Mouse (Mus musculus): ENCODE data around the gene Ugt1a8. TPM values are rescaled to one million over a fixed set of nuclear protein-coding genes. Genes with fewer than 3 reads are reported as not detected.
"Not testable (repeated sequence)": the region's sequence is repeated elsewhere in the genome, so short reads cannot be mapped to it uniquely, and the experiment has no call there.

Gene Ugt1a8
- not detected for total RNA-seq (2021)

DNA sequence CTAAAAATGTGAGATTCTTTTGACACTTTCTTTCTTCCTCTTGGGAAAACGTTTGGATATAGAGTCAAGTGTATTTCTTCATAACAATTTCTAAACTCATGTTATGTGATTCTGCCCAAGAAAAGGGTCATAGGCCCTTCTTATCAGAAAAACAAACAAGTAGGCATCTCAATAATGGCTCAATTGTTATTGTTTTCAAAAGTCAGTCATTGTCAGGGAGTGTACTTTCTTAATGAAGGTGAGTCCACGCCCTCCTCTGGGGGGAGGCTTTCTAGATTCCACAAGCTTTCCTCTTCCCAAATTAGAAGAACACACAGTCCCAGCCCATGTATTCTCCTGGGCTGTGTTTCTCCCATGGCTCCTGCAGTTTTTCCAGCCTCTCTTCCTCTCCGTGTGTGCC is at the start of gene Ugt1a8:
Ugt1a8 (plus strand) TSS at position 301 of the 400 bp plus-strand sequence.
- DNase-seq (ENCODE audit: low spot score in 2 of 2) = no peak
- intact Hi-C loops (cut with DNase I) = no loop called here

- DNase-seq (ENCODE audit: low spot score in 2 of 2); intact Hi-C loops (cut with DNase I): not testable (repeated sequence)
These were observed 44.6 kb upstream of the Ugt1a8 start for GRCm38 (mm10) chr1:88043044-88043443.

DNA sequence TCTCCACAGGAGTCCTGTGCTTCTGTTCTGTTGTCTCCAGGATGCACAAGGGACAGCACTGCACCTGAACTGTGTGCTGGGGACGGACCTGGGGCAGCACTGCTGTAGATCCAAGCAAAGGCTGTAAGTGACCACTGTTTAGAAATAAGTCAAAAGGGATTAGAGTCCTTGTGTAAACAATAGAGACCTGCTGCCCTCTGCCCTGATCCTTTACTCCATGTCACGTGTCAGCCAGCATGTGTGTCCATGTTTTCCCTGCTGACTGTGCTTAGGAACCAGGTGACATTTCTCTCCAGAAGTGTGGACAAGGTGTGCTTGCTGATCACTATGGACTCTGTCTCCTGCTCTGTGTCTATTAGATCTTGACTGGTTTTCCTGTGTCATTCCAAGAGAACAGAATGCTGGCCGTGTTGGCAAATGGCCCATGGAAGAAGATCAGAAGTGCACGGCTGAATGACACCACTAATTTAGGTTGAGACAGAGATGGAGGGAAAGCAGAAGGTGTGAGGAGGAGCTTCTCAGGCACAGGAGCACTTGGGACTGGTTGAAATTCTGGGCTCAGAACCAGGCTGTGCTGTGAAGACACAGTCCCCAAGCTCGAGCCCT is 42.7 kb upstream of the Ugt1a8 start:
- DNase-seq (ENCODE audit: low spot score in 2 of 2); intact Hi-C loops (cut with DNase I): not testable (repeated sequence)

DNA sequence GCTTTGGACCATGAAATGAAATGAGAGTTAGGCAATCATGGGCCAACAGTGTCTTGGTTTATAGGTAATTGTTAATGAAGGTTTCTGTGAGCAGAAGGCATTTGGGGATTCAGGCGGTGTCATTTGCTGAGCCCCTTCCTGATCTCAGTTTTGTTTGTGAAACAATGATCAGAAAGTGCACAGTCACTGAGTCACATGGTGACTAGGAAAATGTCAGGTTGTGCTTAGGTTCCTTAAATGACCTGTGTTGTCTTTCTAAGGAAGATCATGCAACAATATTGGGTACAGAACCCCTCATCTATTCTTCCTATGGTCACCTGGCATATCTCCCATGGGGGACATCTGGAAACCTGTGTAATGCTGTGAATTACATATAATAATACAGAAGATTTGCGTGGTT is 40.2 kb upstream of the Ugt1a8 start:
- DNase-seq (ENCODE audit: low spot score in 2 of 2); intact Hi-C loops (cut with DNase I): not testable (repeated sequence)

- no peak for DNase-seq (ENCODE audit: low spot score in 2 of 2)
- intact Hi-C loops (cut with DNase I) = no loop called here
These were observed 32.5 kb upstream of the Ugt1a8 start, which contains the start of gene Ugt1a10 for GRCm38 (mm10) chr1:88055088-88055487. Gene Ugt1a10, plus strand, starts transcription at chr1:88055388.

DNA sequence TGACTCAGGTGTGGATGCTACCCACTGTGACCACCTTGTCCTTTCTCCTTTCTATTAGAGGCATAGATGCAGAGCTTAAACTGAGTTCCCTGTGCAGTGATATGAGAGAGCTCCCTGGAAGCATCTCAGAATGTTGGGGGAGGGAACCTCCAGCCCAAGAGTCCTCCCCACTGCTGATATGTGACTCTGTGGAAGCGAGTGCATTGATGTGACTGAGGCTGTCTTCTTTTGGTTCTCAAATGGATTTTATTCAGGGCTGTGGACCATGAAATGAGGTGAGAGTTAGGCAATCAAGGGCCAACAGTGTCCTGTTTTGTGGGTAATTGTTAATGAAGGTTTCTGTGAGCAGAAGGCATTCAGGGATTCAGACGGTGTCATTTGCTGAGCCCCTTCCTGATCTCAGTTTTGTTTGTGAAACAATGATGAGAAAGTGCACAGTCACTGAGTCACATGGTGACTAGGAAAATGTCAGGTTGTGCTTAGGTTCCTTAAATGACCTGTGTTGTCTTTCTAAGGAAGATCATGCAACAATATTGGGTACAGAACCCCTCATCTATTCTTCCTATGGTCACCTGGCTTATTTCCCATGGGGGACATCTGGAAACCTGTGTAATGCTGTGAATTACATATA is 21.0 kb upstream of the Ugt1a8 start:
- not testable (repeated sequence) for DNase-seq (ENCODE audit: low spot score in 2 of 2)

DNA sequence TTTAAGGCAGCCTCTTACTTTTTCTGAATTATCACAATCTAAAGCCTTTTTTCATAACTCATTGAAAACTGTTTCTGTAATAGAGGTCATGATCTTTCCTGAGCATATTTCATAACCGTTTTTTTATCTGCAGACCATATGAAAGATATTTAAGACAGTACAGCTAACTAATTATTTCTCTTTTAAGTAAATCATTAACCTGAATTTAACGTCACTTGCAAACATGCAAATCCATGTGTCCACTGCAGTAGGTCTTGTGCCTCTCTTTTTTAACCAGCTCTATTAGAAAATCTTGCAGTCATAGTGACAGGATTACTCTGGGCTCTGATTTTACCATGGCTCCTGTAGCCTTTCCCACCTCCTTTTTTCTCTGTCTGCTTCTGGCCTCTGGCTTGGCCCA is 17.1 kb upstream of the Ugt1a8 start, which contains the start of gene Ugt1a9:
Ugt1a9 (plus strand) TSS at position 306 of the 400 bp plus-strand sequence.
- no peak for DNase-seq (ENCODE audit: low spot score in 2 of 2)
- intact Hi-C loops (cut with DNase I) = no loop called here

More for the DNA sequence above, 21.0 kb upstream of the Ugt1a8 start:
- intact Hi-C loops (cut with DNase I) = not testable (repeated sequence)

DNA sequence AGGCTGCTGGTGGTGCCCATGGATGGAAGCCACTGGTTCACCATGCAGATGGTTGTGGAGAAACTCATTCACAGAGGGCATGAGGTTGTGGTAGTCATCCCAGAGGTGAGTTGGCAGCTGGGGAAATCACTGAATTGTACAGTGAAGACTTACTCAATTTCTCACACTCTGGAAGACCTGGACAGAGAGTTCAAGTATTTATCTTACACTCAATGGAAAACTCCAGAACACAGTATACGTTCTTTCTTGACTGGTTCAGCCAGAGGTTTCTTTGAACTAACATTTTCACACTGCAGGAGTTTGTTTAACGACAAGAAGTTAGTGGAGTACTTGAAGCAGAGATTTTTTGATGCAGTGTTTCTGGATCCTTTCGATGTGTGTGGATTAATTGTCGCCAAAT is 16.7 kb upstream of the Ugt1a8 start:
- DNase-seq (ENCODE audit: low spot score in 2 of 2) = no peak
- intact Hi-C loops (cut with DNase I) = no loop called here

DNA sequence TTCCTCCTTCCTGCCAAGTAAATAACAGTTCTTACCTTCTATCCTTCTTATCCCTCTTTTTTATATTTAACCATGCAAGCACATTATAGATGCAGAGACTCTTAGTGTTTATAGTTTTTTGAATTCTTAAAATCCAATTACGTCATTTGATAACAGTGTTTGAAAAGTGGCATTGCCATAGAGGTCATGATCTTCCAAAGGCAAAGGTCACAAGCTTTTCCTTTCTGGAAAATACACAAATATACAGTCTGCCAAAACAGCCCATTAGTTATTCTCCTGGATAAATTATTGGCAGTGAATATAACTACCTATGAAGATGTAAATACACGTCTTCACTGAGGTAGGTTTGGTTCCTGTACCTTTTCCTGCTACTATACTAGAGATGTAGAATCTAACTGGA is 13.1 kb upstream of the Ugt1a8 start:
- DNase-seq (ENCODE audit: low spot score in 2 of 2) = no peak
- intact Hi-C loops (cut with DNase I) = no loop called here

- intact Hi-C loops (cut with DNase I) = no loop called here
- DNase-seq (ENCODE audit: low spot score in 2 of 2) = no peak
These were observed 10.5 kb upstream of the Ugt1a8 start for GRCm38 (mm10) chr1:88077128-88077527.

- intact Hi-C loops (cut with DNase I) = no loop called here
- DNase-seq (ENCODE audit: low spot score in 2 of 2) = no peak
These were observed 5.9 kb upstream of the Ugt1a8 start for GRCm38 (mm10) chr1:88081670-88082069.

GRCm38 (mm10) chr1:88086125-88086524 is 1.5 kb upstream of the Ugt1a8 start:
- no peak for DNase-seq (ENCODE audit: low spot score in 2 of 2)
- intact Hi-C loops (cut with DNase I) = no loop called here

DNA sequence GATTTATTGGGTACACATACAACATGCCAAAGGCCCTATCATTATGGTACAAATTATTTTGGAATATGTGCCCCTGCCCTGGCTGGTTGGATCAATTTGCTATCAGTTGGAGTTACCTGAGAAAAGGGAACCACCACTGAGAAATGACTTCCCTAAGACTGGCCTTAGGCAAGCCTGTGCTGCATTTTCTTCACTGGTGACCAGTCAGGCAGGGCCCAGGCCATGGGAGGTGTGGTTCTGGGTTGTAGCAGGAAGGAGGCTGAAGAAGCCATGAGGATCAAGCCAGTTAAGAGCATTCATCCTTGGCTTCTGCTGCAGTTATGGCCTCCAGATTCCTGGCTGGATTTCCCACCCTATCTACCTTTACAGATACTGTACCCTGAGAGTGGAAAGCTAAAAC is 4.7 kb downstream of the Ugt1a8 start:
- intact Hi-C loops (cut with DNase I) = no loop called here
- DNase-seq (ENCODE audit: low spot score in 2 of 2) = no peak

GRCm38 (mm10) chr1:88094270-88094676 is 6.7 kb downstream of the Ugt1a8 start:
- intact Hi-C loops (cut with DNase I) = not testable (repeated sequence)
- peak in 1 of 2 experiments; percentile 1 for DNase-seq (ENCODE audit: low spot score in 2 of 2)

DNA sequence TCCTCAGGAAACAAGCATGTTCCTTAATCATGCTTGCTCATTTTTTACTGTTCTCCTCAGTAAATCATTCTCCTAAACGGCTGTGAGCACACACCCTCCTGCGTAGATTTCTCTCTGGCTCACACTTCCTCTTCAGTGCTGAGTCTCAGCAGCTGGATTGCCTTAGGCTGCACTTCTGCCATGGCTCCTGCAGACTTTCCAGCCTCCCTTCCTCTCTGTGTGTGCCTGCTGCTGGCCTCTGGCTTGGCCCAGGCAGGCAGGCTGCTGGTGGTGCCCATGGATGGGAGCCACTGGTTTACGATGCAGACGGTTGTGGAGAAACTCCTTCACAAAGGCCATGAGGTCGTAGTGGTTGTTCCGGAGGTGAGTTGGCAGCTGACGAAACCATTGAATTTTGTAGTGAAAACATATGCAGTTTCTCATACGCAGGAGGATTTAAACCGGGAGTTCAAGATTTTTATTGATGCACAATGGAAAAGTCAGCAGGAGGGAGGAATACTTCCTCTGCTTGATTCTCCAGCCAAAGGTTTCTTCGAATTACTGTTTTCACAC is 7.4 kb downstream of the Ugt1a8 start, which contains the start of gene Ugt1a7c:
Ugt1a7c (plus strand) TSS at position 122 of the 552 bp plus-strand sequence.
- intact Hi-C loops (cut with DNase I) = no loop called here
- DNase-seq (ENCODE audit: low spot score in 2 of 2) = peak in 1 of 2 experiments; percentile 2

- DNase-seq (ENCODE audit: low spot score in 2 of 2); intact Hi-C loops (cut with DNase I): not testable (repeated sequence)
These were observed 10.9 kb downstream of the Ugt1a8 start for GRCm38 (mm10) chr1:88098546-88098945.

DNA sequence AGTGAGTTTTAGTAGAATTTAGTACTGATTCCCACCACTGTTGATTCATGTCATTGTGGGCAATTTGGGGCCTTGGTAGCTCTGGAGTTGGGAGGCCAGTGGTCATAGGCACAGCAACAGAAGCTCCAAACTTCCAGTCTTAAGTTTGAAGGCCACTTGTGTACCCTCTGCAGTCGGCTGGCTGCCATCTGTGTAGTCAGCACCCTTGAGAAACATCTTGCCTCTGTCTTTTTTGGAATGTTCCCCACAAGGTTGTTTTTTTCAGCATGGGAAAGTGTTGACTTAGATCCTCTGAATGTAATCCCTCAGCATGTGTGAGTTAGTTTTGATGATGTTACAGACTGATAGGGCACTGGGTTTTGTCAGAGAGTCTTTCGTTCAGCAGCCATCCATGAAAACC is 12.1 kb downstream of the Ugt1a8 start:
- intact Hi-C loops (cut with DNase I); DNase-seq (ENCODE audit: low spot score in 2 of 2): not testable (repeated sequence)

DNA sequence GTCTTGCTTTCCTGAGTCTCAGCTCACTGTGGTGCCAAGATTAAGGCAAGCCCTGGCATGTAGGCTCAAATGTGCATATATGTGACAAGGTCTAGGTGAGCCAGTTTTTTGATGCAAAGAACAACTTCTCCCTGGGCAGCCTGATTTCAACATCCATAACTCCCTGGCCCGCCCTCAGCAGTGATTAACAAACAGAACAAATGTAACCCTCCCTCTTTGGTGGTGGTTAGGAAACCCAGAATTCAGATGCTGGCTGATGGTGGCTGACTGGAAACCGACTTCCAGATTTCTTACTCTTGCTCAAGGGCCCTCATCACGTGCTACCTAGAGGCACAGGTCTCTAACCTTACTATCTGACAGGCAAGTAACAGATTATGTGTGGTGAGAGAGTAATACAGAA is 15.4 kb downstream of the Ugt1a8 start, which contains the start of gene Ugt1a6b:
Ugt1a6b (plus strand) TSS at position 234 of the 400 bp plus-strand sequence.
- intact Hi-C loops (cut with DNase I); DNase-seq (ENCODE audit: low spot score in 2 of 2): not testable (repeated sequence)

DNA sequence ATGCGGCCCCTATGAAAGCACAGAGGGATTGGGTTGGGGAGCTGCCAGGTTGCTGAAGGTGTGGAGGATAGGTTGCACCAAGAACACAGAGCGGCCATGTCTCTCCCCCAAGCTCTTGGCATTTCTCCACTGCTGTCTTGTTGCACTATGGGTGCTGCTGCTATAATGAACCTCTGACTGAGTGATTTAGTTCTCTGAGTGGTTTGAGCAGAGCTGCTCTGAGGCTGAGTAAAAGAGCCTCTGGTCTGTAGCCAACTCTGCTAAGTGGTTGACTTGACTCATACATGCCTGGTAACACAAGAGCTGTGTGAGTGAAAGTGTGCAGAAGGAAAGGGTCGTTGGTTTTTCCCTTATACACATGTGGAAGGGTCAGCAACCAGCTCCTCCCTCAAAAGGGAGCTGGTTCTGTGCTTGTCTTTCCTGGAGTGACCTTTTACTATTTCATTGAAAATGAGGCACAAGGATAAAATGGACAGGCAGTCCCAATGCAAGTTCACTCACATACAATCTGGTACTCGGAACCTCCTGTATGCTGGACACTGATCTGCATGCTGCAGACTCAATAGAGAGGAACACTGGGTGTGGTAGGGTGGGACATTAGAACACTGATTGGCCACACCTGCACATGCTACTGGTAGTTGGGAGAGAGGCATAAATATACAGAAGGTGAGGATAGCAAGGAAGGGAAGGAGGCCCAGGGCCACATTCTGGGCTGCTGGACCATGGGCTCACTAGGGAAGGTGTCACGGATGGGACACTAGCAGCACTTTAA is 16.3 kb downstream of the Ugt1a8 start:
- intact Hi-C loops (cut with DNase I) = not testable (repeated sequence)
- peak in 1 of 2 experiments; percentile 8 for DNase-seq (ENCODE audit: low spot score in 2 of 2)

Measured in left cerebral cortex, postnatal 25 days (tissue).